Mouse (Mus musculus) small intestine, adult 2 months (tissue): ENCODE measurements around the gene Gm6993.

Experiments used
- CTCF ChIP-seq: fragments of 200-500 bp; IDR thresholded peaks from 2 replicates; pipeline ENCODE4 v1.5.1; 2012; ENCODE audit warnings: low read depth, mild to moderate bottlenecking, control low read depth, inconsistent platforms, low read length, moderate library complexity, mixed read lengths; ENCODE audit not compliant: insufficient replicate concordance, insufficient read length; ENCODE audit errors: extremely low read depth
- POLR2A ChIP-seq: fragments of 200-500 bp; IDR thresholded peaks from 2 replicates; pipeline ENCODE4 v1.6.1; 2012; ENCODE audit warnings: low read depth, mild to moderate bottlenecking, control low read depth, inconsistent platforms, low read length, moderate library complexity

DNA sequence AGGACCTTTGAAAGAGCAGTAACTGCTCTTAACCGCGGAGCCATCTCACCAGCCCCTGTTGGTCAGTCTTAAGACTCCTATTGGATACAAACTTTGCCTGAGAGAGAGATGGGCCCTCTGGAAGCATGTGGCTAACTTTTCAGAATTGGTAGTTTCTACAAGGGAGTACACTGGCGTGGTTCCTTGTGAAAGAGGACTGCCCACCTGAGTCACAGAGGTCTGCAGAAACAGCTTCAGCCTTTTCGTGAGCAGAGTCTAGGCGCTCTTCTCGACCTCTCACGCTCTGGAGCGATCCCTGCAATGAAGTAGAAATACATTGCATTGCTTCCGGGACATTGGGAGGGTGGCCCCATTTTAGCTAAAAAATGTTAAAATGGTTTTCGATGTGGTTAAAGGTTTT, 29.8 kb downstream of the Gm6993 start:
- TF ChIP-seq CTCF (no peak), POLR2A (no peak)
